Mouse (Mus musculus): ENCODE results near the gene Gng11. TPM values are rescaled to one million over a fixed set of nuclear protein-coding genes. Genes with fewer than 3 reads are reported as not detected.
A peak's percentile ranks its signal among the peaks of the same experiment; 100 is the strongest.

Gene Gng11
- polyA plus RNA-seq, 2 experiments = 32.3 to 83.4 TPM

DNA sequence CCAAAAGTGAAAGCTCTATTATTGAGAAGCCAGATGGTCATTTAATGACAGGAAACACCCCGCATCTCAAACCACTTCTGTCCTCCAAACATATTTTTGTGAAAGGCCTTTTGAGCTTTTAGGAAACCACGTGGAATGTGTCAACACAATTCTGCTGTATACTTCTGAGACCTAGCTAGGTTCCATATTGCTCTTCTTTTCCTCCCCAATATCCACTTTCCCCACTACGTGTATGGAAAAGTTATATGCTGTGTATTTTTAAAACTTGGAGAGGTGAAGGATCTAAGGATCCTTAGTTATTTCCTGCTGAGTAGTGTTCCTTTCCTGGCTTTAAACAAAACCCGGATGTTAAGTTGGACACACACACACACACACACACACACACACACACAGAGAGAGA, 259 bp upstream of the Gng11 start:
- DNase-seq (ENCODE audit: low spot score) (no peak), ATAC-seq (ENCODE audit: low FRiP score, low read depth) (0 out of 2 replicates have a peak, but pooled peaks have one; percentile 18)
- Histone ChIP-seq H3K9ac (ENCODE audit: low read depth, low read length, severe bottlenecking) (peak overlapping the region; percentile 77; the same call in 1 of the 2 replicates), H3K9me3 (ENCODE audit: control insufficient read depth, low read length) (no peaks in the 10 kb centered on the region), H3K27me3 (ENCODE audit: control insufficient read depth, insufficient read depth, low read length) (no peaks in the 10 kb centered on the region), H3K36me3 (ENCODE audit: control insufficient read depth, insufficient read depth, low read length) (no peaks in the 10 kb centered on the region), H3K4me2 (replicated peaks; ENCODE audit: low read depth, low read length, severe bottlenecking) (peak overlapping the region; percentile 75), H3K4me3 (replicated peaks; ENCODE audit: low read length) (peak overlapping the region; percentile 47), H3K4me1 (ENCODE audit: control insufficient read depth, insufficient read depth, low read length) (peaks cover 8% of the 10 kb centered on the region), H3K27ac (replicated peaks; ENCODE audit: low read depth, low read length) (no peak overlapping the region)
- whole genome bisulfite sequencing = 32% methylated on average over 4 of the region's 4 CpGs
- TF ChIP-seq POLR2A (IDR thresholded peaks at IDR 0.05; ENCODE audit: borderline replicate concordance, extremely low read depth, insufficient read depth, insufficient read length) = no peak

DNA sequence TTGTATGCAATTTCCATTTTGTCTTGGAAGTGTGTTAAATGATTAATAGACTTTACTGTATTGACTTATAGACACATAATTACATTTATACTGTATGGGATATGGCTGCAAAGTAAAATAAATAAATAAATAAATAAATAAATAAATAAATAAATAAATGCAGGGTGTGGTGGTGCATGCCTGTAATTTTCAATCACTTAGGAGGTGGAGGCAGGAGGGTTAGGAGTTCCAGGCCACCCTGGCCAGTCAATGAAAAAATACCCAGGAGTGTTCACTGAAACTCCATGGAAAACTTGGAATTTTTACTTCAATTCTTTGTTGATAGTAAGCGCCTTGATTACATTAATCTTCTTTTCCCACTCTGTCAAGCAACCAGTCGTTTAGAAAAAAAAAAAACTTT, 1.1 kb downstream of the Gng11 start:
- no peaks in the 10 kb centered on the region for H3K9me3 ChIP-seq (ENCODE audit: control insufficient read depth, low read length)
- H3K27me3 ChIP-seq (ENCODE audit: control insufficient read depth, insufficient read depth, low read length) = no peaks in the 10 kb centered on the region
- H3K9ac ChIP-seq (ENCODE audit: low read depth, low read length, severe bottlenecking) = peak overlapping the region; percentile 77; the same call in 1 of the 2 replicates
- H3K36me3 ChIP-seq (ENCODE audit: control insufficient read depth, insufficient read depth, low read length) = no peaks in the 10 kb centered on the region
- DNase-seq (ENCODE audit: low spot score) (no peak), ATAC-seq (ENCODE audit: low FRiP score, low read depth) (no peak)
- 74% methylated on average over 2 of the region's 2 CpGs for WGBS
- H3K4me1 ChIP-seq (ENCODE audit: control insufficient read depth, insufficient read depth, low read length) = peaks cover 8% of the 10 kb centered on the region
- no peak for TF ChIP-seq POLR2A (IDR thresholded peaks at IDR 0.05; ENCODE audit: borderline replicate concordance, extremely low read depth, insufficient read depth, insufficient read length)
- peak overlapping the region; percentile 75; the same call in 1 of the 2 replicates for H3K4me2 ChIP-seq (replicated peaks; ENCODE audit: low read depth, low read length, severe bottlenecking)
- no peak overlapping the region for H3K27ac ChIP-seq (replicated peaks; ENCODE audit: low read depth, low read length)
- H3K4me3 ChIP-seq (replicated peaks; ENCODE audit: low read length) = peak overlapping the region; percentile 47

DNA sequence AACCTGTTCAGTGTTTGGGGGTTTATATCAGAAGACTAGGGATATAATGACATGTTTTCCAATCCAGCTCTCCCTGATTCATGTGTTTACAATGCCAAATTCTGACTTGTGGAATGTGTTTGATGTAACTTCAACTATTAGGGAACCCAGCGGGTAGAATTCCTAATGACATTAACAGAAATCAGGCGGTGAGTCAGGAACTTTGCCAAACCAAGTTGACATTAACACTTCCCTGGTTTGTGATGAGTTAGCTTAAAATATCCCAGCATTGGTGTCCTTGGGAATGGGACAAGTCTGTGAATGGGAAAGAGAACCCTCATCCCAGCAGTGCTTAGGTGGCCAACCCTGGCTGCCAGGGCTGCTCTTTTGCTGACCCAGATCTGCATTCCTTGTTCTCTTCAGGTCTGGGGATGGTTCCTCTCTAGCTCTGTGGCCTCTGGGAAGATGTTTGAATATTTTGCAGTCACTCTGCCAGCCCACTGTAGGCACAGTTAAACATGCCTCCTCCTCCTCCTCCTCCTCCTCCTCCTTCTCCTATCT, 4.9 kb downstream of the Gng11 start:
- H3K9ac ChIP-seq (ENCODE audit: low read depth, low read length, severe bottlenecking) = no peak overlapping the region
- H3K27me3 ChIP-seq (ENCODE audit: control insufficient read depth, insufficient read depth, low read length) = no peaks in the 10 kb centered on the region
- H3K4me3 ChIP-seq (replicated peaks; ENCODE audit: low read length) = no peak overlapping the region
- no peak overlapping the region for H3K27ac ChIP-seq (replicated peaks; ENCODE audit: low read depth, low read length)
- H3K4me2 ChIP-seq (replicated peaks; ENCODE audit: low read depth, low read length, severe bottlenecking) = no peak overlapping the region
- H3K36me3 ChIP-seq (ENCODE audit: control insufficient read depth, insufficient read depth, low read length) = no peaks in the 10 kb centered on the region
- TF ChIP-seq POLR2A (IDR thresholded peaks at IDR 0.05; ENCODE audit: borderline replicate concordance, extremely low read depth, insufficient read depth, insufficient read length) = no peak
- no peak for DNase-seq (ENCODE audit: low spot score)
- H3K4me1 ChIP-seq (ENCODE audit: control insufficient read depth, insufficient read depth, low read length) = peaks cover 4% of the 10 kb centered on the region; the same call in 1 of the 2 replicates
- H3K9me3 ChIP-seq (ENCODE audit: control insufficient read depth, low read length) = no peaks in the 10 kb centered on the region
- ATAC-seq (ENCODE audit: low FRiP score, low read depth) = no peak
- WGBS = 50% methylated on average over 2 of the region's 2 CpGs

GRCm38 (mm10) chr6:4009548-4009947, 5.8 kb downstream of the Gng11 start:
- Histone ChIP-seq H3K36me3 (ENCODE audit: control insufficient read depth, insufficient read depth, low read length) (no peaks in the 10 kb centered on the region), H3K9me3 (ENCODE audit: control insufficient read depth, low read length) (no peaks in the 10 kb centered on the region), H3K9ac (ENCODE audit: low read depth, low read length, severe bottlenecking) (no peak overlapping the region), H3K4me3 (replicated peaks; ENCODE audit: low read length) (no peak overlapping the region), H3K27ac (replicated peaks; ENCODE audit: low read depth, low read length) (no peak overlapping the region), H3K27me3 (ENCODE audit: control insufficient read depth, insufficient read depth, low read length) (no peaks in the 10 kb centered on the region), H3K4me1 (ENCODE audit: control insufficient read depth, insufficient read depth, low read length) (peaks cover 4% of the 10 kb centered on the region; the same call in 1 of the 2 replicates), H3K4me2 (replicated peaks; ENCODE audit: low read depth, low read length, severe bottlenecking) (no peak overlapping the region)
- DNase-seq (ENCODE audit: low spot score) (no peak), ATAC-seq (ENCODE audit: low FRiP score, low read depth) (no peak)
- no peak for TF ChIP-seq POLR2A (IDR thresholded peaks at IDR 0.05; ENCODE audit: borderline replicate concordance, extremely low read depth, insufficient read depth, insufficient read length)

GRCm38 (mm10) chr6:4022645-4023044, 18.9 kb downstream of the Gng11 start:
- no peak for ATAC-seq (ENCODE audit: low FRiP score, low read depth)
- 61% methylated on average over 1 of the region's 1 CpGs for WGBS
- no peaks in the 10 kb centered on the region for H3K4me1 ChIP-seq (ENCODE audit: control insufficient read depth, insufficient read depth, low read length)

More at GRCm38 (mm10) chr6:4022645-4023044, 18.9 kb downstream of the Gng11 start:
- H3K4me3 ChIP-seq (replicated peaks; ENCODE audit: low read length) = no peak overlapping the region
- H3K4me2 ChIP-seq (replicated peaks; ENCODE audit: low read depth, low read length, severe bottlenecking) = no peak overlapping the region
- no peak for TF ChIP-seq POLR2A (IDR thresholded peaks at IDR 0.05; ENCODE audit: borderline replicate concordance, extremely low read depth, insufficient read depth, insufficient read length)
- H3K9ac ChIP-seq (ENCODE audit: low read depth, low read length, severe bottlenecking) = no peak overlapping the region
- no peaks in the 10 kb centered on the region for H3K9me3 ChIP-seq (ENCODE audit: control insufficient read depth, low read length)
- H3K36me3 ChIP-seq (ENCODE audit: control insufficient read depth, insufficient read depth, low read length) = no peaks in the 10 kb centered on the region
- H3K27ac ChIP-seq (replicated peaks; ENCODE audit: low read depth, low read length) = no peak overlapping the region
- no peaks in the 10 kb centered on the region for H3K27me3 ChIP-seq (ENCODE audit: control insufficient read depth, insufficient read depth, low read length)
- DNase-seq (ENCODE audit: low spot score) = no peak

All from limb, embryonic 14.5 days (tissue).